Mouse (Mus musculus): ENCODE measurements around the gene Lrrc46. TPM values are rescaled to one million over a fixed set of nuclear protein-coding genes. Genes with fewer than 3 reads are reported as not detected.

The Lrrc46 gene
- total RNA-seq, 2 experiments from 2014 or later: 1.1 to 1.2 TPM

- no peak for TF ChIP-seq CTCF (conservative IDR thresholded peaks at IDR 0.05)
- Histone ChIP-seq H3K4me3 (no peak overlapping the region), H3K27ac (no peak overlapping the region)
- no peak for DNase-seq (ENCODE audit: low spot score in 2 of 2)
Measured at GRCm38 (mm10) chr11:97066656-97067360, 25.6 kb upstream of the Lrrc46 start.

GRCm38 (mm10) chr11:97065538-97066295 is 24.5 kb upstream of the Lrrc46 start:
- no peak overlapping the region for H3K4me3 ChIP-seq
- no peak for DNase-seq (ENCODE audit: low spot score in 2 of 2)
- H3K27ac ChIP-seq: no peak overlapping the region
- no peak for TF ChIP-seq CTCF (conservative IDR thresholded peaks at IDR 0.05)

- DNase-seq (ENCODE audit: low spot score in 2 of 2): no peak
- H3K4me3 ChIP-seq: no peak overlapping the region
- TF ChIP-seq CTCF (conservative IDR thresholded peaks at IDR 0.05): peak; percentile 63
- peak overlapping the region; percentile 60 for H3K27ac ChIP-seq
Measured at GRCm38 (mm10) chr11:97063921-97064295, 22.7 kb upstream of the Lrrc46 start.

GRCm38 (mm10) chr11:97063274-97063920 is 22.2 kb upstream of the Lrrc46 start:
- H3K27ac ChIP-seq: peak overlapping the region; percentile 60
- peak in 1 of 2 experiments; percentile 38 for DNase-seq (ENCODE audit: low spot score in 2 of 2)
- TF ChIP-seq CTCF (conservative IDR thresholded peaks at IDR 0.05): no peak
- H3K4me3 ChIP-seq: no peak overlapping the region

GRCm38 (mm10) chr11:97052219-97052646 is 11.0 kb upstream of the Lrrc46 start:
- no peak for DNase-seq (ENCODE audit: low spot score in 2 of 2)
- Histone ChIP-seq H3K4me3 (no peak overlapping the region; the same call in 1 of the 2 replicates), H3K27ac (no peak overlapping the region)
- TF ChIP-seq CTCF (conservative IDR thresholded peaks at IDR 0.05): no peak

GRCm38 (mm10) chr11:97050944-97051586 is 9.9 kb upstream of the Lrrc46 start:
- no peak for DNase-seq (ENCODE audit: low spot score in 2 of 2)
- peak overlapping the region; percentile 88 for H3K27ac ChIP-seq
- no peak for TF ChIP-seq CTCF (conservative IDR thresholded peaks at IDR 0.05)
- peak overlapping the region; percentile 83 for H3K4me3 ChIP-seq

- Histone ChIP-seq H3K4me3 (peak within 1 kb of the TSS; percentile 83), H3K27ac (peak within 1 kb of the TSS; percentile 88)
- peak; percentile 60 for TF ChIP-seq CTCF (conservative IDR thresholded peaks at IDR 0.05)
- DNase-seq (ENCODE audit: low spot score in 2 of 2): peak; percentile 77 to 85
Measured at GRCm38 (mm10) chr11:97050216-97050943, 9.2 kb upstream of the Lrrc46 start, which contains the start of gene Osbpl7. Gene Osbpl7 (plus strand): TSS chr11:97050628.

GRCm38 (mm10) chr11:97049492-97050085 is 8.4 kb upstream of the Lrrc46 start:
- no peak for DNase-seq (ENCODE audit: low spot score in 2 of 2)
- Histone ChIP-seq H3K27ac (peak overlapping the region; percentile 88; the same call in 1 of the 2 replicates), H3K4me3 (no peak overlapping the region)
- no peak for TF ChIP-seq CTCF (conservative IDR thresholded peaks at IDR 0.05)

GRCm38 (mm10) chr11:97048090-97048650 is 7.0 kb upstream of the Lrrc46 start:
- H3K4me3 ChIP-seq: no peak overlapping the region
- no peak for DNase-seq (ENCODE audit: low spot score in 2 of 2)
- H3K27ac ChIP-seq: no peak overlapping the region
- no peak for TF ChIP-seq CTCF (conservative IDR thresholded peaks at IDR 0.05)

GRCm38 (mm10) chr11:97045861-97046260 is 4.7 kb upstream of the Lrrc46 start:
- TF ChIP-seq CTCF (conservative IDR thresholded peaks at IDR 0.05): peak; percentile 66
- H3K27ac ChIP-seq: no peak overlapping the region
- H3K4me3 ChIP-seq: no peak overlapping the region
- DNase-seq (ENCODE audit: low spot score in 2 of 2): no peak

GRCm38 (mm10) chr11:97044902-97045301 is 3.7 kb upstream of the Lrrc46 start:
- no peak for TF ChIP-seq CTCF (conservative IDR thresholded peaks at IDR 0.05)
- Histone ChIP-seq H3K27ac (no peak overlapping the region), H3K4me3 (no peak overlapping the region)
- DNase-seq (ENCODE audit: low spot score in 2 of 2): no peak
